Mouse (Mus musculus): ENCODE data around the gene Iffo2. TPM values are rescaled to one million over a fixed set of nuclear protein-coding genes. Genes with fewer than 3 reads are reported as not detected.

Gene Iffo2
- total and polyA plus RNA-seq, 3 experiments: 1.3 to 2.7 TPM; not detected in 1

GRCm38 (mm10) chr4:139583629-139584245, 53.4 kb downstream of the Iffo2 start:
- Histone ChIP-seq H3K4me3 (ENCODE audit: control insufficient read depth in 1 of 2, insufficient read depth in 1 of 2, low read depth in 2 of 2, low read length in 2 of 2) (no peak overlapping the region), H3K27me3 (ENCODE audit: control insufficient read depth in 1 of 2, insufficient read depth in 2 of 2, low read length in 2 of 2) (no peaks in the 10 kb centered on the region), H3K9me3 (replicated peaks; ENCODE audit: insufficient read depth, low read length) (no peaks in the 10 kb centered on the region), H3K79me2 (ENCODE audit: control insufficient read depth, insufficient read depth, low read length, poor library complexity) (no peaks in the 10 kb centered on the region), H3K4me1 (ENCODE audit: control insufficient read depth in 1 of 2, insufficient read depth in 2 of 2, low read length in 2 of 2) (no peaks in the 10 kb centered on the region), H3K36me3 (ENCODE audit: control insufficient read depth in 1 of 2, insufficient read depth in 2 of 2, low read length in 2 of 2) (no peaks in the 10 kb centered on the region), H3K9ac (ENCODE audit: control insufficient read depth, low read depth, low read length, poor library complexity, severe bottlenecking) (no peak overlapping the region), H3K27ac (ENCODE audit: control insufficient read depth, low read depth, low read length) (no peak overlapping the region)
- TF ChIP-seq NELFE (IDR thresholded peaks at IDR 0.05; ENCODE audit: low read depth, low read length): no peak
- no peak for TF ChIP-seq MAZ (IDR thresholded peaks at IDR 0.05; ENCODE audit: low read depth, low read length)
- no peak for DNase-seq (ENCODE audit: low read depth, low spot score)

DNA sequence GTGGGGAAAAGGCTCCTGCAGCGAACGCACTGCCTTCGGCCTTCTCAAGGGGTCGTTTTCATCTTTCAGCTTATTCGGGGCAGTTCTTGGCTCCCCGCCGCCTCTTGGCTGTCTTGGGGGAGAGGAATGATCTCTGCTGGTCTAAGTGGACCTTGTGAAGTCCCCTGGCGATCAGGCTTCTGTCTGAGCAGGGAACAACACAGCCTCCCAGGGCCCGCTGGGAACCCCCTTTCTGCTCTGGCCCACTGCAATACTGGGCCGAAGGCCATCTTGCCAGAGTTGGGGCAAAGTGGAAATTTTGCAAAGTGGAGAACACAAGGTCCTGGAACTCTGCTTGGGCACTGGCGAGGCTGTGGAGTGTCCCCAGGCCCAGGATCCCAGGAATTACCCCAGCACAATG, 54.4 kb downstream of the Iffo2 start:
- DNase-seq (ENCODE audit: low read depth, low spot score): no peak
- TF ChIP-seq ZMIZ1 (IDR thresholded peaks at IDR 0.05; ENCODE audit: low read depth, low read length): no peak
- no peak for TF ChIP-seq RCOR1 (IDR thresholded peaks at IDR 0.05; ENCODE audit: low read depth, low read length)
- TF ChIP-seq ZC3H11A (IDR thresholded peaks at IDR 0.05; ENCODE audit: low read depth, low read length): no peak
- H3K9me3 ChIP-seq (replicated peaks; ENCODE audit: insufficient read depth, low read length): no peaks in the 10 kb centered on the region
- no peak overlapping the region for H3K4me3 ChIP-seq (ENCODE audit: control insufficient read depth in 1 of 2, insufficient read depth in 1 of 2, low read depth in 2 of 2, low read length in 2 of 2)
- H3K27ac ChIP-seq (ENCODE audit: control insufficient read depth, low read depth, low read length): no peak overlapping the region
- no peaks in the 10 kb centered on the region for H3K4me1 ChIP-seq (ENCODE audit: control insufficient read depth in 1 of 2, insufficient read depth in 2 of 2, low read length in 2 of 2)
- H3K9ac ChIP-seq (ENCODE audit: control insufficient read depth, low read depth, low read length, poor library complexity, severe bottlenecking): no peak overlapping the region
- H3K79me2 ChIP-seq (ENCODE audit: control insufficient read depth, insufficient read depth, low read length, poor library complexity): no peaks in the 10 kb centered on the region
- H3K36me3 ChIP-seq (ENCODE audit: control insufficient read depth in 1 of 2, insufficient read depth in 2 of 2, low read length in 2 of 2): no peaks in the 10 kb centered on the region
- no peaks in the 10 kb centered on the region for H3K27me3 ChIP-seq (ENCODE audit: control insufficient read depth in 1 of 2, insufficient read depth in 2 of 2, low read length in 2 of 2)

DNA sequence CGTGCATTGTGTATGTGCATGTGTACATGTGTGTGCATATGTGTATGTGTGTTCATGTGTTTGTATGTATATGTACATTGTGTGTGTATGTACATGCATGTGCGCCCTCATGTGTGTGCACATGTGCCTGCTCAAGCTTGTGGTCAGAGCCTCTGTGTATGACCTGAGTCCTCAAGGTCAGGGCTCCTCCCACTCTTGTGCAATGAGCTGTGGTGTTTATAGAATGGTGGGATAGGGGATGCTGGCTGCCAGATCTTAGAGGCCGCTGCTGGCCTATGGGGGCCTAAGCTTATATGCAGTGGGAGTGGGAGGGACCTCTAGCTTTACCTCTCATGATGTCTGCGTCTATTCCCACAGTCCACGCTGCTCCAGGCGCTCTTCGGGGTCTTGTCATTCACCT, 55.4 kb downstream of the Iffo2 start:
- Histone ChIP-seq H3K27me3 (ENCODE audit: control insufficient read depth in 1 of 2, insufficient read depth in 2 of 2, low read length in 2 of 2) (no peaks in the 10 kb centered on the region), H3K4me1 (ENCODE audit: control insufficient read depth in 1 of 2, insufficient read depth in 2 of 2, low read length in 2 of 2) (no peaks in the 10 kb centered on the region)
- DNase-seq (ENCODE audit: low read depth, low spot score): no peak

GRCm38 (mm10) chr4:139587370-139587769, 57.0 kb downstream of the Iffo2 start:
- Histone ChIP-seq H3K27me3 (ENCODE audit: control insufficient read depth in 1 of 2, insufficient read depth in 2 of 2, low read length in 2 of 2) (no peaks in the 10 kb centered on the region), H3K4me1 (ENCODE audit: control insufficient read depth in 1 of 2, insufficient read depth in 2 of 2, low read length in 2 of 2) (no peaks in the 10 kb centered on the region), H3K36me3 (ENCODE audit: control insufficient read depth in 1 of 2, insufficient read depth in 2 of 2, low read length in 2 of 2) (no peaks in the 10 kb centered on the region), H3K79me2 (ENCODE audit: control insufficient read depth, insufficient read depth, low read length, poor library complexity) (no peaks in the 10 kb centered on the region), H3K9ac (ENCODE audit: control insufficient read depth, low read depth, low read length, poor library complexity, severe bottlenecking) (no peak overlapping the region), H3K4me3 (ENCODE audit: control insufficient read depth in 1 of 2, insufficient read depth in 1 of 2, low read depth in 2 of 2, low read length in 2 of 2) (no peak overlapping the region), H3K9me3 (replicated peaks; ENCODE audit: insufficient read depth, low read length) (no peaks in the 10 kb centered on the region), H3K27ac (ENCODE audit: control insufficient read depth, low read depth, low read length) (no peak overlapping the region)
- TF ChIP-seq GABPA (IDR thresholded peaks at IDR 0.05; ENCODE audit: low read depth, low read length) (no peak), ZC3H11A (IDR thresholded peaks at IDR 0.05; ENCODE audit: low read depth, low read length) (no peak), UBTF (IDR thresholded peaks at IDR 0.05; ENCODE audit: borderline replicate concordance, insufficient read depth, low read depth, low read length) (no peak), ETS1 (IDR thresholded peaks at IDR 0.05; ENCODE audit: low read depth, low read length) (no peak), MAFK (IDR thresholded peaks at IDR 0.05; ENCODE audit: borderline replicate concordance, low read depth, low read length) (no peak), KAT2A (conservative IDR thresholded peaks at IDR 0.05; ENCODE audit: low read depth, low read length) (no peak), POLR2A (IDR thresholded peaks at IDR 0.05; ENCODE audit: control insufficient read depth in 1 of 2, insufficient read depth in 1 of 2, low read depth in 1 of 2, low read length in 2 of 2, poor library complexity in 1 of 2) (no peak), USF2 (IDR thresholded peaks at IDR 0.05; ENCODE audit: borderline replicate concordance in 1 of 2, insufficient read depth in 1 of 2, low read depth in 1 of 2, low read length in 2 of 2) (no peak), TCF12 (IDR thresholded peaks at IDR 0.05; ENCODE audit: low read depth, low read length) (no peak), NELFE (IDR thresholded peaks at IDR 0.05; ENCODE audit: low read depth, low read length) (no peak), MXI1 (IDR thresholded peaks at IDR 0.05; ENCODE audit: low read depth, low read length) (no peak), SMC3 (IDR thresholded peaks at IDR 0.05; ENCODE audit: low read depth, low read length) (no peak)
- DNase-seq (ENCODE audit: low read depth, low spot score): no peak

More for the DNA sequence above, 55.4 kb downstream of the Iffo2 start:
- no peaks in the 10 kb centered on the region for H3K9me3 ChIP-seq (replicated peaks; ENCODE audit: insufficient read depth, low read length)
- H3K9ac ChIP-seq (ENCODE audit: control insufficient read depth, low read depth, low read length, poor library complexity, severe bottlenecking): no peak overlapping the region
- TF ChIP-seq ZKSCAN1 (IDR thresholded peaks at IDR 0.05; ENCODE audit: low read depth, low read length) (no peak), MAFK (IDR thresholded peaks at IDR 0.05; ENCODE audit: borderline replicate concordance, low read depth, low read length) (no peak), GABPA (IDR thresholded peaks at IDR 0.05; ENCODE audit: low read depth, low read length) (no peak), CHD1 (IDR thresholded peaks at IDR 0.05; ENCODE audit: low read depth, low read length) (no peak), SMC3 (IDR thresholded peaks at IDR 0.05; ENCODE audit: low read depth, low read length) (no peak)
- H3K27ac ChIP-seq (ENCODE audit: control insufficient read depth, low read depth, low read length): no peak overlapping the region
- H3K36me3 ChIP-seq (ENCODE audit: control insufficient read depth in 1 of 2, insufficient read depth in 2 of 2, low read length in 2 of 2): no peaks in the 10 kb centered on the region
- H3K4me3 ChIP-seq (ENCODE audit: control insufficient read depth in 1 of 2, insufficient read depth in 1 of 2, low read depth in 2 of 2, low read length in 2 of 2): no peak overlapping the region
- H3K79me2 ChIP-seq (ENCODE audit: control insufficient read depth, insufficient read depth, low read length, poor library complexity): no peaks in the 10 kb centered on the region
